Mouse (Mus musculus): ENCODE measurements around the gene Crym.
A peak's percentile ranks its signal among the peaks of the same experiment; 100 is the strongest.

Gene Crym

DNA sequence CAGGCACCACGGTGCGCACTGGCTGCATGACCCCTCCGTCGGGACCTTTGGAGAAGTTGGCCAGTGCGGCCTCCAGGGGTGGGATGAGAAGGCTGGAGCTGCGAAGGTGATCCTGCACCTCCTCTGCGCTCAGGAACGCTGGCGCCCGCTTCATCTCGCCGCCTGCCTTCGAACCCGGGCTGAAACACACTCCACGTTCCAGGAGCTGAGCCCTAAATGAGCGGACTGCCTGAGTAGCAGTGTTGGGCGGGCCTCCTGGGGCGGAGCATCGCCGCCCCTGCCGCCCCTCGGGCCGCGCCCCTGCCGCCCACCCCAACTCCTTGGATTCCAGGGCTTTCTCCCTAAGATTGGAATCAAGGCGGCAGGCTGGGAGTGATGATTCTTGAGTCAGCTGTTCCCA lies at the start of gene Crym:
Crym (minus strand) TSS at position 341 of the 400 bp plus-strand sequence.
- DNase-seq (ENCODE audit: low read depth, low spot score): no peak

DNA sequence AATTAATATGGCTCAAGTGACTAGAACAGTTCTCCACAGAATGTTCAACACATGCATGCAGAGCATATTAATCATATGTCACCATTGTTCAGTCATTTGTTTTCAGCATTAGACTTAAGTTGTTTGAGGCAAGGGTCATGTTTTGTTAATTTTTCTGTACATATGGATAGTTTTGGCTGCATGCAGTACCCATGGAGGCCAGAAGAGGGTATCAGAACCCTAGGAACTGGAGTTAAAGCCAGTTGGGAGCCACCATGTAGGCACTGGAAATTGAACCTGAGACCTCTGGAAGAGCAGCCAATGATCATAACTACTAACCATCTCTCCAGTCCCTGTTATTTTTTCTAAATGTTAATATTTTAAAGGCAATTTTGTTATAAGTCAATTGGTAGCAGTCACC lies 39.2 kb upstream of the Crym start:
- no peak for DNase-seq (ENCODE audit: low read depth, low spot score)

DNA sequence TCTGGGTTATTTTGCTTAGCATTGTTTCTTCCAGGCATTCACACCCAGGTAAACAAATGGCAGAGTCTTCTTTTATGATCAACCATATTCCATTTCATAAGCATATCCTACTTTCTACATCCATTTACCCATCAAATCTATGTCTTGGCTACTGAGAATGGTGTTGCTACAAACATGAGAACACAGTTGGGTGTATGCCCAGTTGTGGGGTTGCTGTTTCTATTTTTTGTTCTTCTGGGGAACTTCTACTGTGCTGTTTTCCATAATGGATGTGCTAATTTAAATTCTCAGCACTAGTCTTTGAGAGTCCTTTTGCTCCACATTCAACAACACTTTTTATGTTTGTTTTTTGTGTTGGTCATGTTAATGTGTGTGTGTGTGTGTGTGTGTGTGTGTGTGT lies 26.6 kb upstream of the Crym start:
- DNase-seq (ENCODE audit: low read depth, low spot score): peak; percentile 32

- DNase-seq (ENCODE audit: low read depth, low spot score): no peak
These were observed 4.1 kb upstream of the Crym start for GRCm38 (mm10) chr7:120205989-120206388.

DNA sequence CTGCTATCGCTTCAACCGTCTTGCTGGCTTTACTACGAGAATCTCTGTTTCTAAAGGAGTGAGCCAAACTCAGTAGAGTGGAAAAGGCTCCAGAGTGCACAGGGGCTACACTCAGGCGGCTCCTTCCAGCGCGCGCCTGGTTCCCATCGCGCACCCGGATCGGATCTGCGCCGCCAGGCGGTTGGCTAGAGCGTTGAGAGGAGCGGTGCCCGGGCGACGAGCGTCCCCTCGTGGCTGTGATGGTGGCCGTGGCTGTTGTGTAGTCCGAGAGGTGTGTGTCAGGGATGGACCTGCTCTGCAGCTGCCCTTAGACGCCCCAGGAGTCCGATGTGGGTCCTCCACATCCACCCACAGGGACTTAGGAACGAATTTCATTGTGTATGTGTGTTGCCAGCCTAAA lies 1.9 kb upstream of the Crym start, which contains the start of gene Abca14:
Abca14 (plus strand) TSS at position 173 of the 400 bp plus-strand sequence.
- no peak for DNase-seq (ENCODE audit: low read depth, low spot score)

DNA sequence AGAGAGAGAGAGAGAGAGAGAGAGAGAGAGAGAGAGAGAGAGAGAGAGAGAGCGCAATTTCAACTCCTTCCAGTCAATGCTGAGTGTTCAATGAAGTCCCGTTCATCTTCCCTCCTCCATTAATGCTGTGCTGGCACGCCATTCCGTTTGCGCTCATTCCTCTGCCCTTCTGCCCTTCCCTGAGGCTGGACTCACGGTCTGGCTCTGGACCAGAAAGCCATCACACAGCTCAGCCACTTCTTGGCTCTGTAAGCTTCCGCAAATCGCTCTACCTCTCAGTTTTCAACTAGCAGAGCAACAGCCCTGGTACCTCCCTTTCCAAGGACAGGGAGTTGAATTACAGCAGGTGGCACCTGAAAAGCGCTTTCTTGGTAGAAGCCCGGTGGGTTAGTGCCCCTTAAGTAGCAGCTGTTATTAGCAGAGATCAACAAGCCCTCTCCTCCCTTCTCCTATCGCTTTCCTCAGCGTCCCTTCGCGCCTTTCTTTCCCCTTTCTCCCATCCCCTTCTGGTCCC lies 623 bp downstream of the Crym start:
- no peak for DNase-seq (ENCODE audit: low read depth, low spot score)

- no peak for DNase-seq (ENCODE audit: low read depth, low spot score)
These were observed 6.7 kb downstream of the Crym start for GRCm38 (mm10) chr7:120195207-120195606.

- no peak for DNase-seq (ENCODE audit: low read depth, low spot score)
These were observed 9.1 kb downstream of the Crym start for GRCm38 (mm10) chr7:120192816-120193215.

DNA sequence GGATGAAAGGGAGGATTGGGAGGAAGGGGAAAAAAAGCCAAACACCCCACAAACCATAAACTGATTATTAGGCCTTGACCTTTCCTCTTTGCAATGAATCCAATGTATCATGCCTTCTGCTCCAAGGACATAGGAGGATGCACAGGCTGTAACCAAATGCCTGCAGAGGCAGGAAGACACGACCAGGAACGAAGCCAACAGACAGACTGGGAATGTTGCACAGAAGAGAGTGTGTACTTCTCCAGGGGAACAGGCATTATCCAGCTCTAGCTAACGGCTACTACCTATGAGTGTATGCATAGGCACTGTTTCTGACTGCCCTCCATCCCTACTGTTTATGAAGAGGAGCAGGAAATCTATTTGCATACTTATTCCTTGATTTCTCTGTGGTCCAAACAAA lies 9.7 kb downstream of the Crym start:
- DNase-seq (ENCODE audit: low read depth, low spot score): no peak

DNA sequence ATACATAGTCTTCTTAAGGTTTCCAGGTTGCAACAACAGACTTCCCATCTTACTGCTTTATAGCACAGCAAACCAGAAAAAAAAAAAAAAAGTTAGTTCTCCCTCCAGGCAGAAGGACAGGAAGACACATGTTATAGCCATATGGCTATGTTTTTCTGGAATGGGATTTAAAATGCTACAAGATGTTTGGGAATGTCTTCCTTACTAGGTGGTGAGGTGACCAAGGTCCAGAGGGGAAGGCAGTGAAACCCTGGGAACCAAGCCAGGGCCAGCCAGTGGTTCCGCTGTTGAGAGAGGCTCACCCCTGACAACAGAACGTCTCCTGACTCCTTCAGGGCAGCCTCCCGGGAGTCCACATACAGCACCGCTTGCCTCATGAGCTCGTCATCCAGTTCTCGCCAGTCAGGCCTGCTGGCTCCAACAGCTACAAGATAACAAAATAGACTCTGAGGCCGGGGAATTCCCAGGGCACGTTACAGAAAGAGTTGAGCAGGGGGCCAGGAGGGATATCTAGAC lies 11.7 kb downstream of the Crym start:
- DNase-seq (ENCODE audit: low read depth, low spot score): no peak

DNA sequence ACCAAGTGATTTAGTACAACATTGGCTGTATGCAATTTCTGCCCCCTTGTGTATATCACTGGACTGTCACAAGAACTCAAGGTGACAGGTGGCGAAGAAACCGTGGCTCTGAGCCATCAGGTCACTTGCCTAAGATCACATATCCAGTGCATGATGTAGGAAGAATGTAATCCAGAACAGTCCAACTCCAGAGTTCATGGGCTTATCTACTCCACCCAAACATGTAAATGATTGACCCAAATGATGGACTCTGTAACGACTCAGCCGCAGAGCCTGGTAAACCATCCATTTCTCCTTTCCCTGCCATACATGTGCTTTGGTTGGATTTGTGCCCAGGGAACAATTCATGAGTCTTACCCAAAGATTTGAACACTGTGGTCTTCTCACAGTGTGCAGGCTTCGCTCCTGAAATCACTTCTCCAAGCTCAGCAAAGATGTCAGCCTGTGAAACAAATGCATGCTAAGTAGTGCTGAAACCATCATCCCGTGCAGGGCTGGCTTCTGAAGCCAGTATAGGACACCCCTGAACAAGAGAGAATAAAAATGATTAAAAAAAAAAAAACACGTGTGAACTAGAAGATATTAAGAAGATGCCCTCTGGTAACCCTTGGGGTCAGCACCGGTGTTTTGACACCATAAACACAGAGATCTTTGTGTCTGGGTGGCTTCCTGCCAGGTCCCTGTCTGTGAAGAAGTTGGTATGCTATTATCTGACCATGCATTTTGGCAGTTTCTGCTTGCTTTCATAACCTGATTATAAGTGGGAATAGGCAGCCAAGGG lies 12.4 kb downstream of the Crym start:
- no peak for DNase-seq (ENCODE audit: low read depth, low spot score)

DNA sequence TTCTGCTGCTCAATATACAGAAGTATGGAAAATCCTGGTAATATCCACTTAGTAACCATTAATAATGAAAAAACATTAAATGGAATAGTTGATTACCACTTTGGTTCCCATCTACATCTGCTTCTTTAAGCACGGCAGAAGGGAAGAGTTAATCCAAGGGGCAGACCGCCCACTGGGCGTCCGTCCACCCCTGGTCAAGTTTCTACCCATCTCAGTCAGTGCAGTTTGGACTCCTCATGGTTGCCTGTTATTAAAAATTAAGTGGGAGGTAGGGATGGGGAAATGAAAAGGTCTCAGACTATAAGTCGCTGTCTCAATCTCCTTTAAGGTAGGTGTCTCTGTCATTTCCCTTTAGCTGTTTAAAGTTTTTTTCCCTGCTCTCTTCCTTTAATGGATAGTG lies 13.0 kb downstream of the Crym start:
- DNase-seq (ENCODE audit: low read depth, low spot score): no peak

DNA sequence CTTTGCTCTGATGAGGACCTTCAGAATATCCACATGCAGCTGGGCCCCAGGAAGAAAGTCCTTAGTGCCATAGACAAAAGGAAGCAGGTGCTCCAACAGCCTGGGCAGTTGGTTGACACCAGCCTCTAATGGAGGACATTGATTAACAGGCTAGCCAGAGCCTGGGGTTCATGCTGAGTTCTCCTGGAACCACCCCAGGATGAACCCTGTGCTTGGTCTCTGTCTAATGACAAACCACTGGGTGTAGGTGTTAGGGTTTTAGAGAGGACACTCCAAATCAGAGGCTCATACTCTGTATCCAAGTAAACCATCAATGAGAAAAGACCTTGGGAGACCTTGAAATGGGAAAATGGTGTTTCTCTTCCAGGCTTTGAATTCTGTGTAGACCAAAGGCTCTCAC lies 19.0 kb downstream of the Crym start:
- DNase-seq (ENCODE audit: low read depth, low spot score): no peak

GRCm38 (mm10) chr7:120181401-120182230 lies 20.3 kb downstream of the Crym start:
- DNase-seq (ENCODE audit: low read depth, low spot score): no peak

GRCm38 (mm10) chr7:120180547-120180946 lies 21.4 kb downstream of the Crym start:
- DNase-seq (ENCODE audit: low read depth, low spot score): no peak

- no peak for DNase-seq (ENCODE audit: low read depth, low spot score)
These were observed 23.0 kb downstream of the Crym start for GRCm38 (mm10) chr7:120178935-120179334.

DNA sequence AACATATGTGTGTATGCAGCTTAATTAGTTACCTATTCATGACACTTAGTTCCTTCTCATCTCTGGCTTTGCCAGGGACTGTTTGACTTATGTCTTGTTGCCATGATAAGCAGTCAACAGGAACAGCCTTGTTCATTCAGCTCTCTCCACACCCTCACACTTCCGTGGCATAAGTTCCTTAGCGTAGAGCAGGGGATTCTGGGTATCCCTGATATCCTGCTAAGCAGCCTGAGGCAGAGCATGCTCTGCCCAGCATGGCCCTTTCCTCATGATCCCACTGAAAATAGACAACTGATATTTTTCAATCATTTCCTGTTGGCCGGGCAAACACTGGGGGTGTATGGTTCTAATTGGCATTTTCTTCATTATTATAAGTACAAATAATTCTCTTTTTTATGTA lies 24.3 kb downstream of the Crym start:
- no peak for DNase-seq (ENCODE audit: low read depth, low spot score)

DNA sequence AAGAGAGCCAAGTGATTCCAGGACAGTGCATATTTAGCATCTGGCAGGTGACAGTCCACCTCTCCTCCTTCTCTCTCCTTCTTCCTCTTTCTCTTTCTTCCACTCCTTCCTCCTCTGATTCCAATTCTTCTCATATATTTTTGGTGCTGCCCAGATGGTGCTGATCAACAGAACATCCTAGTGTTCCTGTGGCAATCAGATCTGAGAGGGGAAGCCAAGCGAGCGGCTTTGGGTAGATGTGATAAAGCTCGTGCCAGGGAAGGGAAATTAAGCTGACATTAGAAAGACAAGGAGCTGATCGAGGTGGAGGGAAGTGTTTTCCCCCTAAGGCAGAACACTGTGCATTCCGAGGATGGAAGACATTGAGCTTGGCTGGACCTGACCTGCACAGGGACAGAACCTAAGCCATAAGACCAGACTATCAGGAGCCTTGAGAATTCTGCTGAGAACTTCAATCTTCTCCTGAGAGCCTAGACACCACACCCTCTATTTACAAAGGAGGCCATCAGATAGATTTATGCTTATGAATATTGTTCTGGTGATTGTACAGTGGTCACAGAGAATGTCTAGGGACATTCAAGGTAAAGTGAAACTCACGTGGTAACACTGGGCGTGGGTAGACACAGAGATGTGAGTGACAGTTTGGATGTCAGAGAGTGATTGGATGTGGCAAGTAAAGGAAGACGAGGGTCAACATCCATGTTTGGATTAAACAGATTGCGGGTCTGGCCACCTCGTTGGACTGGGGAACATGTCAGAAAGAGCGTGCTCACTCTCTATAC lies 27.0 kb downstream of the Crym start:
- DNase-seq (ENCODE audit: low read depth, low spot score): no peak

DNA sequence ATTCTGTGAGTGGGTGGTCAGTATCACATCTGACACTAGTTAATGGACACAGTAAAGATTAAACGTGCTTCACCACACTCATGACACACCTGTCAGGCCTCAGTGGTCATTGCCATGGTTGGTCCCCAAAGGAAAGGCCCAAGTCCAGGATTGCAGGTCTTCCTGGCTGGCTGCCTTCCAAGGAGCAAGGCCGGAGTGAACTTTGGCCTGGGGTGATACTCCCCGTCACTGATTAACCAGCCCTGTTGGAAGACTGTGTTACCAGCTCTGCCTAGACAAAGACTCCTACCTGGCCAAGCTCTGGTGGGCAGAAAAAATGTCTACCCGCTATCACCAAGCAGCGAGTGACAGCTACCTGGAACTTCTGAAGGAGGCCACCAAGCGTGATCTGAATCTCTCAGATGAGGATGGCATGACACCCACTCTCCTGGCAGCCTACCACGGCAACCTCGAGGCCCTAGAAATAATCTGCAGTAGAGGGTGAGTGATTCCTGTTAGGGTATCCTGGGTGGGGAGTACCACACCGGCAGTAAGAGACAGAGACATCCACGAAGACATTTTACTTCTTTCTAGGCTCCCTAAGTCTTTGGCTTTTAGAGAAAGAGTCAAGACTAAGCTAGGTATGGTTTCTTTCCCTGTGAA lies 28.2 kb downstream of the Crym start, which contains the start of gene Anks4b:
Anks4b (plus strand) TSS at position 256 of the 642 bp plus-strand sequence.
- DNase-seq (ENCODE audit: low read depth, low spot score): no peak

- no peak for DNase-seq (ENCODE audit: low read depth, low spot score)
These were observed 29.7 kb downstream of the Crym start for GRCm38 (mm10) chr7:120172188-120172700.

All from brain, embryonic 18.5 days (tissue).